Mouse (Mus musculus): Measurements from ENCODE around the gene Babam2.
"Not testable (repeated sequence)": the region's sequence is repeated elsewhere in the genome, so short reads cannot be mapped to it uniquely, and the experiment has no call there.

Babam2 gene

DNA sequence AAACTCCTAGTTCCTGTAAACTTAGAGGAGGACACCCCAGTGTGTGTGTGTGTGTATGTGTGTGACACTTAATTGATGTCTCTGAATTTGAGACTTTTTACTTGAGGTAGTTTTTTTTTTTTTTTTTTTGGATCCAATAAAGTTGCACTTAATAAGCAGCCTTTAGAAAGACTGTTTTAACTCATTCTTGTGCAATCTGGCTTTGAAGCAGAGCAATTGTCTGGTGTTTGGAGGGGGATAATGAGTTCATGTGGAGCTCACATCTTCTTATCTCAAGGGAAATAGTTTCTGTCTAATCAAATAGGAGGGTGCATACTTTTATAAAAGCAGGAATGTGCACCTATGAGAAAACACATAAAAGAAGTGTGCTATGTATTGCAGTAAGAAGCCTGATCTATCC, 142.5 kb downstream of the Babam2 start:
- no peak for DNase-seq

DNA sequence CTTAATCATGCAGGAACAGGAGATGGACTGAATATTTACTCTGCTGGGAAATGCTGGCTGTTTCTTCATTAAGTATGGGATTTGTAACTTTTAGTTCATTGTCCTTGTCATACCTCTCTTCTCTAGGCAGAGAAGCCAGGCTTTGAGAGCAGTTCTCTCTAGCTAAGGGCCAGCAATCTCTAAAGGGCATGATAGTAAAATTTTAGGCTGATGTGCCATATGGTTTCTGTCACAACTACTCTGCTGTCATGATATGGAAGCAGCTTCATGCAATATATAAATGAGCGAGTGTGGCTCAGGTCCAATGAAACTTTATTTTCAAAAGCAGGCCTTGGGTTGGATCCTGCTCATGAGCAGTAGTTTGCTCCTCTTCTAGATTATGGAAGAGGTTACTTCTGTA, 142.9 kb downstream of the Babam2 start:
- no peak for DNase-seq

DNA sequence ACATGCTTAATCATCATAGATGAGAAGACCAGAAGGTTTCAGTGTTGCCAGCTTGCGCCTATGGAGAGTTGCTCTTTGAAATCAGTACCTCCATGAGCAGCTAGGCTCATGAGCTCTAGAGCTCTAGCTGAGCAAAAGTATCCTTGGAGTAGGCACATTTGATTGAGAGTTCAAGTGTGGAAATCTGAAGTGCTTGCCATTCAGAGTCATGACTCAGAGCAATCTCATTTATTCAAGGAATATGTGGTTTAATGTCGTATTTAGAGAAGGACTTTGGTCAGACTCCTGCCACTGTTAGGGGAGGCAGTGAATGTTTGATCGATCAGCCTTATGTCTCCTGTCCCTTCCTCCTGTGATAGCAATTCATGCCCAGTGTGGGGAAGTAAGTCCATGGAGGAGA, 147.4 kb downstream of the Babam2 start:
- no peak for DNase-seq

DNA sequence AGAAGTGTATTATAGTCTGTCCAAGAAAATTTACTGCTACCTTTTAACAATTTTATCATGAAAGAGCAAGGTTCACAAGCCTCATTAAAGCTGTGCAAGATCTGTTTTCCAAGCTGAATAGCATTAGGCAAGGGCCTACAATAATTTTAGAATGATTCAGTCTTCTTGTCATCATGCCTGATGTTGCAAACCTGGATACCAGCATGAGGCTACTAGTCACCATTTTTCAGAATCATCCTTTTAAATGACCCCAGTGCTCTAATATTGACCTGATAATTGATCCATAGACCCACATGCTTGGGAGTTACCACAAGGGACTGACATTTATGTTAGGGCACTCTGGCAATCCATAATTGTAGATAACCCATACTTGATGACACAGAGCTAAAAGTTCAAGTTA, 149.5 kb downstream of the Babam2 start:
- DNase-seq: no peak

DNA sequence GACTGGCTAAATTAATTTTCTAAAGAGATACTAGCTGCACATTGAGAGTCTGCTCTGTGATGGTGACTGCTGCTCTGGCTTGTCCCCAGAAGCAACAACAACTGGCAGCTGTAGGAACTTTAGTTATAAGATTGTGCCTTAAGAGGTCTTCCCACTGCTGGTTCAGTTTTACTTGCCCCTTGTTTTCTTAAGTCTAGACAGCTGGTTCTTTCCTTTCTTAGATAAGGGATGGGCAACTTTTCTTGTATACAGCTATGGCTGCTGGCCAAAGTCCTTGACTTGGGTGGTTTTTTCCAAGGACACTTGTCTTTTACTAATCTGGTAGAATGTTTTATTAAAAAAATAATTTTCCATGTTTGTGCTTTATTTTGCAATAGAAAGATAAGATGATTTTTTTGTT, 151.5 kb downstream of the Babam2 start:
- no peak for DNase-seq

DNA sequence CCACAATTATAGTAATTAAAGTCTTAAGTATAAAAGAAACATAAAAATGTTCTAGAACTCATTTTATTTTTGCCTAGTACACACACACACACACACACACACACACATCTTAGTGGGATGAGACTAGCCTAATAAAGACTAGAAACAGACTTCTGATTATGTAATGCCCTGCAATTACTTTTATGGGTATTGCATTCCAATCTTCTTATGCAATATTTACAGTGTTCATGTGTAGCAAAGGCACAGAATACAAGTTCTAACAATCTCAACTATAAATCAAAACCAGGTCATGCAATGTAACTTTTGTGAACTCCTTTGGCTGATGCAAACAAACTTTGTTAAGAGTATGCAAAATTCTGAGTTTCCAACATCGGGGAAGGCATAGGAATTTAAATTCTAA, 155.3 kb downstream of the Babam2 start:
- no peak for DNase-seq

DNA sequence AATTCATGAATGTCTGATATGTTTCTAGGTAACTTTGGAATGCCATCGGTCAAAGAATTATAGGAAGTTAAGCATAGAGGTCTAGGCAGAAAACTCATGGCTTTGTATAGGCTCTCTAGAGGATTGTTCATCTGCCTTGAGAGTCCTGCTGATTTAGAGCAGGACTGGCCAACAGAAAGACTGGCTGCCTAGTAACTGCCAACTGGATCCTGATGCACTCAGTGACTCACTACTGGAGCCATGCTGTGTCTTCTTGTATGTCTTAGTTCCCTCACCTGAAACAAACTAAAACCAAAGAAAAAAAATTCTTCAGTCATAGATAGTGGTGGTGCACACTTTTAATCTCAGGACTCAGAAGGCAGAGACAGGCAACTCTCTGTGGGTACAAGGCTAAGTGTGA, 156.3 kb downstream of the Babam2 start:
- DNase-seq: no peak

DNA sequence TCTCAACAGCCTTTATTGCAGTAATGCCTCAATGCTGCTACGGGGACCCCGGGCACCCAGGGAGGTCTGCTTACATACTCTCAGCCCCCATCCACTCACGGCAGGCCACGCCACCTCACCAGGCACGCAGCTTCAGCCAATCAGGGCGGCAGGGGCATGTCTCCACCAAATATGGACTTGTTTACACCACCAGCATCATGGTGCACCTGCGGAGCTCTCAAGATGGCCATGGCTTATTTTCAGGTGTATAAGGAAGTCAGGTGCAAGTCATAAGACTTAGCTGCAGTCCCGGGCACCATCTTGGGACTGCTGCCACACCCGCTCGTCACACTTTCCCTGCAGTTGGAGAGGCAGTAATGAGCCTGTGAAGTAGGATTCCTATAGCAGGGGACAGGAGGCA, 161.4 kb downstream of the Babam2 start:
- DNase-seq: not testable (repeated sequence)

DNA sequence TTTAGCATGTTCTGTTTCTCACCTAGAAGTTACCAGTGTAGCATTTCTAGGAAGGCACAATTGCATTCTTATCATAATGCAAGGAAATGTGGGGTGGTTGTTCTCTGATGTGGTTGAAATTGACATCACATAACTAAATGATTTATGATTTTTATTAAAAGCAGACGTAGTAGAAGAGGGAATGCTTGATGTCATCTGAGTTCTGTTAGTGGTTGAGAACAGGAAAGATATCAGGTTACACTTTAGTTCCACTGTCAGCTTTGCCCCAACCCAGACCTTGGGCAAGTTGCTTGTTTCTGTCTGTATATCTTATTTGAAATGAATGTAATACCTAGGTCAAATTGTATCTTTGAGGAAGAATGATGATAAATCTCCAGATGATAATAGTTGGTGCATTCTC, 162.9 kb downstream of the Babam2 start:
- no peak for DNase-seq

DNA sequence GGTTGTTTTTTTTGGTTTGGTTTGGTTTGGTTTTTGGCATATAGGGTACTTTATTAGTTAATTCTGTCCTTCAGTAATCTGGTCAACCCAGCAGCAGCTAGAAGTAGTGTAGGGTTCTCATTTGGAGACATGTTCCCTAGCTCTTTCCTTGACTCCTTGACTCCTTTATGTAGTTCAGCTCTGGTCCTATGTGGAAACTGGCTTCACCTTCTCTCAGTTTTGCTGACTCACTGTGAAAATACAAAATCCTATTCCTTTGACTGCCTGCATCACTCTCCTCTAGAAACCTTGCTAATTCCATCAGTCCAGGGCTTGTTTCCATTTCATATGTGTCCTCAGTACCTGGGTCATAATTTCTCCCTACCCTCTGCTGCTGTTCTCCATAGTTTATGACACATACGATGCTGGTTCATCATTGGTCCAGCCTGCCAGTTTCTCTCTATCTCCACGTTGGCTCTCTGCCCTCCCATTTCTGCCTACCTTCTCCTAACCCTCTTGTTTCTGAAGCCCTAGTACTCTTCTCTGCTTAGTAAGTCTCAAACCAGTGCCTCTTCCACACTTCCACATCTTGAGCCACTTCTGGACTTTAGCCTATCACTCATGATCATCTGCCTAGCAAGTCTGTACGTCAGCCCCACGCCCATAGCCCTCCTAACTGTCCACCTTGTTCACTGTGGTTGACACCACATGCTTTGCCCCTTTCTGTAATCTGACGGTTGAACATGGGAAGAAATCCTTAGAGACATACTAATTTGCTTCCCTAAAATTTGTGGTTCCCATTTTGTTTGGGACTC, 163.5 kb downstream of the Babam2 start:
- DNase-seq: no peak

DNA sequence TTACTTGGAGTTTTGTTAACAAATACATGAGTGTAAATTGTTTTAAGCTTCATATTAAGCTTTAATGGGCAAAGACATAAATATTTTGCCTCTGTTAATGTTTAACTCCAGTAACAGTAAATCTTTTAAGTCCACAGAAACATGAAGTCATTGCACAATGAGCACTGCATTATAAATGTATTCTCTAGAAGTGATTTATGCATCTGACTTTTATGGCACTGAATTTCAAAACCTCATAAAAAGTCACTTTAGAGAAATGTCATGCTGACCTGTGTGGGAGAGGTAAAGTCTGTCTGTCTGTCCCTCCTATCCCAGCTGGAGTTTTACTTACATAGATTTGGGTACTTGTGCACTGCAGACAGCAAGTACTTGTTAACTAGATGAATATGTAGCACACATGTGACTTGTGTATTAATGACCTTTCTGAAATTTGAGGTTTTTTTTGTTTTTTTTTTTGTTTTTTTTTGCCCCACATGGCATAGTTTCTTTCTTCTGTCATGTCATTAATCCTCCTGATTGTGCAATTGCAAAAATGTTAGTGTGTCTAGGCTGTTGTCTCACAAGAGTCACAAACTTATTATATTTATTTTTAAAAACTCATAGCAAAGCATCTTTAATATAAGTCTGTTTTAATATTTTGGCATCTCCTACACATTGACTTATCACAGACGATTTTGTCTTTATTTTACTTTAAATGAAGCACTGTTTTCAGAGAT, 165.4 kb downstream of the Babam2 start:
- no peak for DNase-seq

DNA sequence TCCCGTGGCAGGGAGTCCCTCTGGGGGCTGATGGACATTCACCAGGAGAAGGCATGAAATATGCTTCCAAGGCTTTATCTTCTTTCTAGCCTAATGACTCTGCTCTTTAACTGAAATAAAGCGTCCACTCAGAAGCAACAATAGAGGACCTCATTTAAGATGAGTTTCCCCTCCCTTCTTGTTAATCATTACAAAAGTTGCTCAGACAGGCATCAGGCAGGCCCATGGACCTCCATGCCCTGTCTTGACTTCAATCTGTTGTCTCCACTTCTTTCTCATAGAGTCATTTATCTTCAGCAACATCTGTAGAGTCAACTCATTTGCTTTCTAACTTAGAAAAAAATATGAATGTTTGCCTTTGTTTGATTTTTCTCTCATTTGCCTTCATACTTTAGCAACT, 166.6 kb downstream of the Babam2 start:
- DNase-seq: no peak

DNA sequence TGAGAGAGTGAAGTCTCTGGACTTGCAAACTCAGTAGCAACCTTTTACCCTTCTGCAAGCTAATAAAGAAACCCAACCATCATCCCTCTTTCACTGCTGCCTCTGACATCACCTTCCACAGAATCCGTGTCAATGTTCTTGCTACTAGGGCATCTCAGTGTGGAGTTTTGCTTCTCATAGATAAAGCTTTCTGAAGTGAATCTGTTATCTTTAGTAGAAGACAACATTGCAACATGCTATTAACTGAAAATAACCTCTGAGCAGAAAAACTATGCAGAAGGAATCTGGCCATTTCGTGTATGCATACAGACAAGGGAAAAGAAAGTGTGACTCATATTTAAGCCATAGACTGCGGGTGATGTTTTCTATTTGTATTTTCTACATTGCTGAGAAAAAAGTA, 168.6 kb downstream of the Babam2 start:
- no peak for DNase-seq

DNA sequence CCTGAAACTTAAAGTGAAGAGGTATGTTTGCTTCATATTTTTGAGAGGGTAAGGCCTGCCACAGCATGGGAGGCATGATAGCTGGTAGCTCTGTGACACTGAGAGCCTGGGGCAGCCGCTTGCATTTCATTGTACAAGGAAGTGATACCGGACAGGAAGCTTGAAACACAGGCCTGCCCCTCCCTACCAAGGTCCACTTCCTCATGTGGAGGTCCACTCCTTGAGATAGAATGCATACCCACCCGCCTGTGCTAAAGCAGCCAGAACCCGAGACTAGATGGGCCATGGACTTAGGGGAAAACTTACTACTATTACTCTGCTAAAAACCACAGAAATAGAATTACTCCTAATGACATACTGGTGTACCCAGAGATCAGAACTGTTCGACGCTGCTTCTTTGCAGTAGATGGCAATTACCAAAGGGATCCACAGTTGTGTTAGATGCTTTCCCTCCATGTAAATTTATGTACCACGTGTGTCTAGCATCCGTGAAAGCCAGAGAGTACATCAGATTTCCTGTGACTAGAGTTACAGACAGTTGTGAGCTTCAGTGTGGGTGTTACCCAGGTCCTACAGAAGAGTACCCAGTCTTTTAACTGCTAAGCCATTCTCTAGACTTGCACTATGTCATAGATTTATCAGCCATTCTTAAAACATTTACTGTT, 173.5 kb downstream of the Babam2 start:
- DNase-seq: peak; percentile 6 to 14

DNA sequence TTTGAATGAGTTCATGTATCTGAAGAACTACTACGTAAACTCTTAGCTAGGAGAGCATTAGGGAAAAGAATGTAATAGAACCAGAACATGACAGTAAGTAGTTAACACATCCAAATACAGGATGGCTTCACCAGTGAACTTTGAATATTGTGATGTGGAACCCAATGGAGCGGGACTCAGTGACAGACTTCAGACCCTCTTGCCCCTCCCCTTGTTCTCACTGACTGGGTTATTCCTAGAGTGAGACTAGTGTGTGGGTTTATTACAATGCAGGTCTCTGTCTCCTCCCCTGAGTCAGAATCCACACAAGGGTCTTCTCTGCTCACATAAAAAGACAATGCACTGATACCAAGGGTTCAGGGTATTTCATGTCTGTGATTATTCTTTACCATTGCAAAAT, 175.8 kb downstream of the Babam2 start:
- no peak for DNase-seq

DNA sequence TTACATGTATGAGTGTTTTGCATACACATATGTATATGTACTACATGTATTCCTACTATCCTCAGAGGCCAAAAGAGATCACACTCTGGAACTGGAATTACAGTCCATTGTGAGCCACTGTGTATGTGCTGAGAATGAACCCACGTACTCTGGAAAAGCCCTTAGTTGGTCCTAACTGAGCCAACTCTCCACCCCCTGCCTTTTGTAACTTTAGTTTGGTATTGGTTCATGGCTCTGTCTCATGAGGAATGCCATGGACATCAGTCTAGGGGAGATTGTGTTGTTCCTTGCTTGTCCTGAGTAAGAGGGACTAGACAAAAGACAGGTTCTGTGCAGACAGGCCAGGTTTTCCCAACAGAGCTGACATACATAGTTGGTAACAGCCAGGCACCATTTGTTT, 177.1 kb downstream of the Babam2 start:
- no peak for DNase-seq

DNA sequence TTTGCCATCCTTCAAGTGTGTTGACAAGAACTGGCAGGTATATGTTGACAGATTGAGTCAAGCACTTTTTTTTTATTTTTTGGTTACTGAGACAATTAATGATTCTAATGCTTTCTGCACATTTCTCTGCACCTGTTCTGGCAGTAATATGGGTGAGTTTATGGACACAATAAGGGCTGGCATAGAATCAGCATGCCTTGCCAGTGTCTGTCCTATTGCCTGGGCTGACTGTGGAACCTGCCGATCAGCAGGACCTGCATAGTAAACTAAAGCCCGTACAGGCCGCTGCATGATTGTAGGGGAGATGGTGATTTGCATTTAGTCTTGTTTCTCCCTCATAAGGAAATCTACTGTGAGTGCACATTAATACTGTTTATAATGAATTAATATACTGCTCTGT, 178.0 kb downstream of the Babam2 start:
- DNase-seq: no peak

DNA sequence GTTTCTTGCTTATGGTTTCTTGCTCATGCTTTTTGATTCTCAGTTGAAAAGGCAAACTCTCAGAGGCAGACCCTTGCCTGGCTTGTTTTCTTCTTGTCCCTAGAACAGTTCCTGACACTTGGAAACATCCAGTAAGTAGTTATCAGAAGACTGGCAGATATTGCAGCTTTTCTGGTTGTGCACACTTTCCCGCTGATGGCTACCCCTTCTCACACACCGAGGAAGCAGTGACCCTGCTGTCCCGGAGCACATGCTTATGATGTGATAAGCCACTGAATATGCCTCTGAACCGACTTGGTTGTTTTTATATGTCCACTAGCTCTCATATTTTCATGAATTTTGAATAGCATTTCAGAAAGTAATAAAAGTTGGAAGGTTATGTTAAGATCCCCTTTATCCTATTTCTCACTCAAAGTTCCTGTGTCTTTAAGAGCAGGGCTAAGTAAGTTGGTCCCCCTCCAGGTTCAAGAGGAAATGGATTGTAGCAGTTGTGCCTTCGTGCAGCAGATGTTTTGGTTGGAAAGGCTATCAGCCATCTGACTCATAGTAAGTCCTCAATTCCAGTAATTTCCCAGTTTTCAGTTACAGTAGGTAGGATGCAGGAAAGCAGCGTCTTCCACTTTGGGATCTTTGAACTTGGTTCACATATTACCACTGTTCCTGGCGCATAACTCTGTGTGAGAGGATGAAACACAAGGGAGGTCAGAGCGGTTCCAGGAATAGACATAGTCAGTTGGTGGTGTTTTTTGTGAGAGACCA, 178.9 kb downstream of the Babam2 start:
- no peak for DNase-seq

DNA sequence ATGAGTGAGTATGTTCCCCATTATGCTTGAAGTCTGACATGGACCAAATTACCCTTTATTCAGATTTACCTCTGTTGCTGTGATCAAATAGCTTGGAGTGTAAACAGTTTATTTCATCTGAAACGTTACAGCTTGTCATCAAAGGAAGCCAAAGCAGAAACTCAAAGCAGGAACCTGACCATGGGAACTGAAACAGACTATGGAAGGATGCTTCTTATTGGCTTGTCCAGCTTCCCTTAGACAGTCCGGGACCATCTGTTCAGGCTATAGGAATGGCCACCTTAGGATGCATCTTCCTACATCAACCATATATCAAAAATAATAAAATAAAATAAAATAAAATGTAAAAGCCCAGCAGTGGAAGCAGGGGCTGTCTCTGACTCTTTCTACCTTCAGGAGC, 183.0 kb downstream of the Babam2 start:
- no peak for DNase-seq

DNA sequence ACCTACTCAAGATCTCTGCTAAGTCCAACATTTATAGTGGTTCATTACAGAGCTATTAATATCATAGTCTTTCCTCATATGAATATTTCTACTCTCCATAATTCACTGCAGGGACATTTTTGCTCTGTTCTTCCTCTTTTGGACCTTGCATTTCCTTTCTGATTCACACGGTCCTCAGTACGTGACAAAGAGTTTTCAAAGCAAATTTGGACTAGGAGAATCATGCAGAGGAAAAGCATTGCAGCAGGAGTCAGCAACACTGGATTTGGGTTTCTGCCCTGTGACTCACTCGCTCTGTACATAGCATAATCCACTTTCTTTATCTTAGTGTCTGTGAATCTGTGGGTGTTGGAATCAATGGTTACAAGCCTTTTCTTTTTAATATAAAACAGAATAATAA, 184.8 kb downstream of the Babam2 start:
- DNase-seq: no peak

DNA sequence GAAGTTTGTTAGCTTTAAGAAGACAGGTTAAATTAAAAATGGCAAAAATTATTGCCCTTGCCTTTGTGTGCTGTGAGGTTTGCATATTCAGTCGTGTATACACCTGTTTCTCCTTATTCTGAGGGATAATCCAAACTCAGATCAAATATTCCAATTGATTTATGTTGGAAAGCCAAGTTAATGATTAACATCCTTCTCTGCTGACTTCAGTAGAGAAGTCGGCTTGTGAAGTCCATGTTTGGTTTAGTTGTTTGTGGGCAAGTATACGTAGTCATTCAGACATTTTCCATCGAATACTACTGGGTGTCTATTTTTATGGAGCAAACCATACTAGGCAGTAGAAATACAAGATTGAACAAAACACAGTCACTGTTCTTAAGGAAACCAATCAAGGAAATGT, 187.5 kb downstream of the Babam2 start:
- DNase-seq: no peak

DNA sequence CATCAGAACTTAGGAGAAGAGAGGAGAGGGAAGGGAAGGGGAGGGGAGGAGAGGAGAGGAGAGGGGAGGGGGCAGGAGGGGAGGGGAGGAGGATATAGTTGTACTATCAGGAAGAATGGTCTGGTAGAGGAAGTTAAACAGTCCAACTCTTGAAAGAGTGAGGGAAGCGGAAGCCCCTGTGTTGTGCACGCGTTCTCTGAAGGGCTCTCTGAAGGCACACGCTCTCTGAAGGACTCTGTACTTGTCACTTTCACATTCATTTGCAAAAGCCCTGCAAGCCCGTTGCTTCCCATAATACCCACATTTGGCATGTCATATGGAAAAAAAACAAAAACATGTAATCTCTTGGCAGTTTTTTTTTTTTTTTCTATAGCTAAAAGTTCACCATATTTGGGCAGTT, 190.1 kb downstream of the Babam2 start:
- peak in 1 of 2 experiments; percentile 17 for DNase-seq

DNA sequence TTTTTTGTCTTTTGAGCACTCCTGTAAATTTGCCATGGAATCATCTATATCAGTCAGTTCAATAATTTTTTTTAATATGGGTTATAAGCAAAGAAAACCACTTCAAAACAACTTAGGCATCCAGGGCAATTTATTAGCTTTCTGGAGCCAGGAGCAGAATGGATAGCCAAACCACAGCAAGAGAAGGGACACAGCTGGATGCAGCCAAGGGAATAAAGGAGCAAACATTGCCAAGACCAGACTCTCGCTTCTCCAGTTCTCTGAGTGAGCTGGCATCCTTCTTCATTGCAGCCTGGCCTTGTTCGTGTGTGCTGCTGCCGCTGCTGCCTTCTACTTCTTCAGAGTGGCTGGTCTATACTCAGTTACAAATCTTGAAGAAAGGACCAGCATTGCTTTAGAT, 190.9 kb downstream of the Babam2 start:
- no peak for DNase-seq

Measured in thymus, adult 18-20 months (tissue).